Mouse (Mus musculus) E14TG2a.4 (cell line): ENCODE measurements around the gene Dusp9.

ENCODE experiments used
- CTCF ChIP-seq: conservative IDR thresholded peaks from 2 replicates; pipeline ENCODE4 v1.5.1; 2014; ENCODE audit warnings: low read length
- NANOG ChIP-seq: IDR thresholded peaks from 2 replicates; pipeline ENCODE4 v1.6.1; 2014; ENCODE audit warnings: borderline replicate concordance, low read length, mixed read lengths
- POU5F1 ChIP-seq: IDR thresholded peaks from 2 replicates; pipeline ENCODE4 v1.6.1; 2014; ENCODE audit warnings: low read length, borderline replicate concordance

GRCm38 (mm10) chrX:73594451-73595121 is 44.6 kb upstream of the Dusp9 start:
- TF ChIP-seq CTCF (no peak), NANOG (no peak), POU5F1 (no peak)
